Mouse (Mus musculus): Measurements from ENCODE around the gene Gnptg.
A peak's percentile ranks its signal among the peaks of the same experiment; 100 is the strongest.
"Not testable (repeated sequence)": the region's sequence is repeated elsewhere in the genome, so short reads cannot be mapped to it uniquely, and the experiment has no call there.

Gnptg gene

DNA sequence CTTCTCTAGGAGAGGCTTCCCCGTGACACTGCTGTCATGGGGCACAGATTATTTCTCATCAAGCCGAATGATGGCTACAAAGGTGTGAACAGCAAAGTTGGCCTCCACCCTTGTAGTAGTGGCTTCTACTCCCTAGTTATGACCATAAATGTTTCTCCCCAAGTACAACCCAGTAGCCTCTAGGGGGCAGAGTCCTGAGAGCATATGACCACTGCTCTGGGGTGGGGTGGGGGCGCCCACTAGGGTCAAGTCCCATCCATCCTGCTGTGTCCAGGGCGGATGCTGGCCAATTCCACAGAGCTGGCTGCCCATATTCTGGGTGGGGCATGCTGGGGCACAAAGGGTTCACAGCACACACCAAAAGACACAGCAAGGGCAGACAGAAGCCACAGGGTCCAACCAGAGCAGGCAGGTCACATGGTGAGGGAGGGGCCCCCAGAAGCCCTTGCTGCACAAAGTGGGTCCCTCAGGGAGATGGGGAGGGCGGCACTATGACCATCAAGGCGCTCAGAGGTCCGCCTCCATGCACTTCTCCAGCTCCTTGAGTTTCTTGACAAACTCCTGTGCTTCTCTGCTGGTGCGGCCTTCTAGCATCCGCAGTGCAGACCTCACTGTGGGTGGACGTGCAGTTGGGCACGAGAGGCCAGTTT lies 3.3 kb upstream of the Gnptg start:
- DNase-seq = no peak

DNA sequence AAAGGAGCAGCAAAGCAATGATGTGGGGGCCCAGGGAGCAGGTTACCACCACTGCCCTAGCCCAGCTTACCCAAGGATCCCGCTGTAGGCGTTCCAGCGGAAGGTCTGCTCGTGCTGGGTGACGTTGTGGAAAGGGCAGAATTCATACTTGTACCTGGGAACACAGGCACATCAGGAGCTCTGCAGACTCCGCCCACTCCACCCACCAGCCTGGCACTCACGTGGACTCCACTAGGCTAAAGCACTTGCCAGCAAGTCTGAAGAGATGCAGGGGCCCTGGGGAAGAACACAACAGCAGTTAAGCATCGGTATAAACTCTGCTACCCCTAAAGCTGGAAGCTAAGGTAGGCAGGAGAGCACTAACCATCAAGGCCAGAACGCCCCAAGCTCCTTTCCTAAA lies 4.3 kb downstream of the Gnptg start:
- DNase-seq = no peak

DNA sequence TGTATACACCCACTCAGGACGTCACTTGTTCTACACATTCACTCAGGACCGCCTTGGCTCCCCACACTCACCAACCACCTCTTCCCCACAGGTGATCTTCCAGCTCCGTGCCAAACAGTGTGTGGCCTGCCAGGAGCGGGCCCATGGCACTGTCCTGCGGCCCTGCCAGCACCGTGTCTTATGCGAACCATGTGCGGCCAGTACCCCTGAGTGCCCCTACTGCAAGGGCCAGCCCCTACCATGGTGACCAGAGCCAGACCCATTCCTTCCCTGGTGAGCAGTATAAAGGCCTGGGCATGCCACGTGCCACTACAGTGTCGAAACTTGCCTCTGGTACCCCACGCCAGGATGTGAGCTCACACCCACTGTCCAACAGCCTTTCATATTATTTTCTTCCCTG lies 8.3 kb downstream of the Gnptg start:
- DNase-seq = not testable (repeated sequence)

DNA sequence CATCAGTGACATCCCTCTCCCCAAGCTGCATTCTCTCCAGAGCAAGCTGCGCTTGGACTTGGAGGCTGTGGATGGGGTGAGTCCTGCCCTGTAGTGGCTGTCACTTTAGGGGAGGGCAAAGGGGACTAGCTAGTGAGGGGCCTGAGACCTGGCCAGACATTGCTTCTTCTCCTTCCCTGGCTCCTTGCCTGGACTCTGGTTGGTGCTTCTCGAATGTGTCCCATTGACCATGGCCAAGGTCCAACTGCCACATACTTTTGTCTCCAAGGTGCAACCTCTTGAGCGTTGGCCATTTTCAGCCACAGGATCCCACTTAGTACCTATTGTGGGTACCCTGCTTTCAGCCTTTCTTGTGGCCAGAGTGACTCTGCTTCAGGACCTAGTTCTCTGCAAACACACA lies 9.2 kb downstream of the Gnptg start:
- DNase-seq = no peak

DNA sequence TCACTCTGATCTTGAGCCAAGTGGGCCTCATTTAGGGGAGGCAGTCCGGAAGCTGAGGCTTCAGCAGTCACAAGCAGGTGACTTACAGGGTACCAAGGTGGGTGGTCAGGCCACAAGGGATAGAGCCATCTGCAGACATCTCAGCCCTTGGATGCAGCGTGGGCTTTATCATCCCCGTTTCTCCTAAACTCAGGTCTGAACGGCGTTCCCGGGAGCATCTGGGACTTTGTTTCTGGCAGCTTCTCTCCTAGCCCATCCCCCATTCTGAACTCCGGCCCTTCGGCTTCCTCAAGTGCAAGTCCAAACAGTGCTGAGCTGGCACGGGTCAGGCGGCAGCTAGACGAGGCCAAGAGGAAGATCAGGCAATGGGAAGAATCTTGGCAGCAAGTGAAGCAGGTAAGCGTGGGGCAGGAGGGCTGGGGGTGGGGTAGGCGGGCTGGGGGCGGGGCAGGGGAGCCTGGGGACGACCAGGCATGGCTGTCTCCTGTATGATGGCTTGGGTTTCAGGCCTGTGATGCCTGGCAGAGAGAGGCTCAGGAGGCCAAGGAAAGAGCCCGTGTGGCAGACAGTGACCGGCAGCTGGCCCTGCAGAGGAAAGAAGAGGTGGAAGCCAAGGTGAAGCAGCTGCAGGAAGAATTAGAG lies 9.8 kb downstream of the Gnptg start:
- not testable (repeated sequence) for DNase-seq

DNA sequence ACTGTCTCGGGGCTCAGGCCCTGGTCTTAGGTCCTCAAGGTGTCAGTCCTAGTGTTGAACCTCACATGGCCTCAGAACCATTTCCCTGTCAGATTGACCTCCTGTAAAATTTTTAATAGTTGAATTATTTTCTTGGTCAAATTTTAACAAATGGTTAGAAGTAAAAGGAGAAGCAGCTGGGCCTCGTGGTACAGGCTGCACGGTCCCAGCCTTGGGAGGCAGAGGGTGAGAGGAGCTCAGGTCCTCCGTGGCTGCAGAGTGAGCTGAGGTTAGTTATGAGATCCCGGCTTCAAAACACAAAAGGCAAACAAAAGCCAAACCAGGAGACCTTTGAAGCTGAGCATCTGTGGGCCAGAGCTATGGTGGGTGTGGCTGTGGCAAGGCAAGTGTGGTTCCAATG lies 11.9 kb downstream of the Gnptg start:
- no peak for DNase-seq

DNA sequence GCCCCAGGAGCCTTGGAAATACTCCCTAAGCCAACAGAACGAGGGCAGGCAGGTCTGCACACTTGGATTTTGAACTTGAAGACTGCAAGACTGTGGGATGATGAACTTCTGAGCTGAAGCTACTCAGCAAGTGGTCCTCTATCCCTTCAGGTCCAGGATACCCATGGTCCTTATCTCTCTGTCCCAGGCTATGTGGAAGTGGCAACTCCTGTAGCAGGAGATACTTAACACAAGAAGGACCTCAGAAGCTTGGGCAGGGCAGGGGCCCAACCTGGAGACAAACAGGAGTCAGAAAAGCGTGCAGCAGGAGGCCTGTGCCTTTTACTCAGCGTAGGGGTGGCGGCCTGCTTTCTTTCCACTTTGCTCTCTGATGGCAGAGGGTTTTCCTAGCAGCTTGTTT lies 14.3 kb downstream of the Gnptg start:
- no peak for DNase-seq

DNA sequence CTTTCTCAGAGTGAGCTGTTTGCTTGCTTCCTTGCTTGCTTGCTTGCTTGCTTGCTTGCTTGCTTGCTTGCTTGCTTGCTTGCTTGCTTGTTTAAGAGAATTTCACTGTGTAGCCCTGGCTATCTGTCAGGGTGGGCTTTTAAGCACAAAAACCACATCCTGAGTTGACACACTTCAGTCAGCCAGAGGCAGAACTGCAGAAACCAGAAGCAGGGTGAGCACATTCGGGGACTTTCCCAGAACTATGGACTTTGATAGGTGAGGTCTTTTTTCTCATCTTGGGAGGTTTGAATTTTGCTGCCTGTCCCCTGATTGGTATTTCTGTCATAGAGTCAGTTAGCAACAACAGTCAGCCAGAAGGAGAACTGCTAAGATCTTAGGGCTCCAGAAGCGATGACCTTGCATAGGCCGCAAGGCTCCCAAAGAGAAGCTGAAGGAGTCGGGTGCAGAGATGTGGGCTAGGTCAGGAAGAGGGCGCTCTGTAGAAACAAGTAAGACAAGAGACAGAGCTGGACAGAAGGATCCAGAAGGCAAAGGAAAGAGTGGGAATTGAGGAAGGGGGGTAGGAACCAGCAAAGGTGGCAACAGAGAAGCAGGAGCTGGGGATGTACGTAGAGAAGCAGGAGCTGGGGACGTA lies 15.2 kb downstream of the Gnptg start:
- DNase-seq = no peak

DNA sequence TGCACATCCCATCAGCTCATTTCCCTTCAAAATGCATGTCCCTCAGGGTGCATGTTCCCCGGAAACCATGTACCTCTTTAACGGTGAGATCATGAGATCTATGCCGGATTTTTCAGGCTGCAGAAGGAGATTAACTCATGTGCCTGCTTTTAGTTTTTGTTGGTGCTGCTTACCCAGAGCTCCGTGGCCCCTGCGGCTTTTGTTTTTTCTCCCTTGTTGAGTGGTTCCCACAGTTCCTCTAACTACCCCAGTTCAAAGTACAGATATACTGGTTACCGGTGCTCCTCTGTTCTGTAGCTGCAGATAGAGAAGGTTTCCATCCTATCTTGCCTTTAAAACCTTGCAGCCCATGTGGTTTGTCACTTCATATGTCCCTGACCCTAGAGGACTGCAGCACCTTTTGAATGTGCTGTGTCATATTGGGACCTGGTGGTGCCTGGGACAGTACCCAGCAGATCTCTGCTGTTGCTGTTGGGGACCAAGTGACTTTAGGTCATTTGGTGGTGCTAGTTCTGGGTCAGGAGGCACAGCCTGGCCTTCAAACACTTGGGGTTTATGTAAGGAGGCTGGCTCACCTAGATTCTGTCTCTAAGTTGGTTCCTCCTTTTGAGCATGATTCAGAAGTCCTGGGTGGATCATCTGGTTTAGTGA lies 16.8 kb downstream of the Gnptg start:
- DNase-seq = no peak

DNA sequence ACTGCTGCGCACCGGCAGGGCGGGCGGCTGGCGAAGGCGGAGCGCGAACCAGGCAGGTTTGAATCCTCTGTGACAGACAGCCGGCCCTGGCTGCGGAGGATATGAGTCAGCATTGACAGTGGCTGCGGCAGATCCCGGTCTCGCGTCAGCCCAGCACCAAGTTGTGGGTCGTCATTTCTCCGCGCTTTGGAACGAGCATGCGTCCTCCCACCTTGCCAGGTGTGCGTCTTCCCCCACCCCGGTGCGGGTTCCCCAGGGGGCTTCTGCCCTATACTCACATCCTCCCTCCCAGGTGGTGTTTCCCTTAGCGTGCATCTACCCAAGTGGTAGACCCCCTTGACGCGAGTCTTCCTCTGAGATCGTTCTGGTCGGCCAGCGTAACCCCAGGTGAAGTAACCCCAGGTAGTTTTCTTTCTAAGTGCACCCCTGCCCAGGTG lies 17.4 kb downstream of the Gnptg start:
- not testable (repeated sequence) for DNase-seq

DNA sequence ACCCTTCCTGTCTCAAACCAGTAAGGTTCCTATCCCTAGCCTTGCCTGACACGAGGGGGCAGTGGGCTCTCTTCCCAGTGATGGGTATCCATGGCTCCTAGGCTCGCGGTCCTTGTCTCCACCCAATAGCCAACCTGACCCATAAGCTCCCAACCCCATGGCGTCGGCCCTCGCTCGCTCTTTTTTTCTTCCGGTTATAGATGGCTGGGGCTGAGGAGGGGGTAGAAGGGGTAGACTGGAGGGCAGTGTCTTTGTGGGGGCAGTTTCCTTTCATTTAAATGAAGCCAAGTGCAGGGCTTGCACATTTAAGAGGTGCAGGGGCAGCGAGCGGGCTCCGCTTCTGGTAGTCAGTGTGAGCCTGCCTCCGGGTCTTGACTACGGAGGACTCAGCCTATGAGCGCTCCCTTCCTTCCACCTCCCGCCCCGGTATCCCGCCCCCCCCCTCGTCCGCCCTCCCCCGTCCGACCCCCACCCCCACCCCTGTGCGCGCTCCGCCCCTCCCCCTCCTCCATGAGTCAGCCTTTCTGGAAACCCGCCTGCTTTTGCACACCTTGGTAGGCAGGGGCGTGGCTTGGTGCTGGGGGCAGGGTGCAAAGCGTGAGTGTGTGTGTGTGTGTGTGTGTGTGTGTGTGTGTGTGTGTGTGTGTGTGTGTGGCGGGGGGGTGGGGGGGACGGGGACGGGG lies 18.0 kb downstream of the Gnptg start:
- peak; percentile 66 to 73 for DNase-seq

DNA sequence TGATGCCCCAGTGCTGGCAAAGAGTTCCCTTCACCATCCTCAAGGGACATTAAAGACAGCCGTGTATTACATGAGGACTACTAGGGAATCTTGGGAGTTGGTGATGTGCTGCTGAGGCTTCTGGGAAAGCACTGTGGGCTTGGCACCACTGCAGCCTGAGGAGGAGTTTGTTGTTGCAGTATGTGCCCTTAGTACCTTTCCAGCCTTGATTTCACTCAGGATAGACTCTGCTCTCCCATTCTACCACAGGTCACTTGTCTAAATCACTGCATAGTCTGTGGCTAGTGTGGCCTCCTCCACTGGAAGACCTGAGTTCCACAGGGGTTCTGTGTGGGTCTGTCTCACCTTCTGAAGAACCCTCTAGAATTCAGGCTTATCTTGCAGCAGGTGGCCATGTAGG lies 19.2 kb downstream of the Gnptg start:
- DNase-seq = no peak

DNA sequence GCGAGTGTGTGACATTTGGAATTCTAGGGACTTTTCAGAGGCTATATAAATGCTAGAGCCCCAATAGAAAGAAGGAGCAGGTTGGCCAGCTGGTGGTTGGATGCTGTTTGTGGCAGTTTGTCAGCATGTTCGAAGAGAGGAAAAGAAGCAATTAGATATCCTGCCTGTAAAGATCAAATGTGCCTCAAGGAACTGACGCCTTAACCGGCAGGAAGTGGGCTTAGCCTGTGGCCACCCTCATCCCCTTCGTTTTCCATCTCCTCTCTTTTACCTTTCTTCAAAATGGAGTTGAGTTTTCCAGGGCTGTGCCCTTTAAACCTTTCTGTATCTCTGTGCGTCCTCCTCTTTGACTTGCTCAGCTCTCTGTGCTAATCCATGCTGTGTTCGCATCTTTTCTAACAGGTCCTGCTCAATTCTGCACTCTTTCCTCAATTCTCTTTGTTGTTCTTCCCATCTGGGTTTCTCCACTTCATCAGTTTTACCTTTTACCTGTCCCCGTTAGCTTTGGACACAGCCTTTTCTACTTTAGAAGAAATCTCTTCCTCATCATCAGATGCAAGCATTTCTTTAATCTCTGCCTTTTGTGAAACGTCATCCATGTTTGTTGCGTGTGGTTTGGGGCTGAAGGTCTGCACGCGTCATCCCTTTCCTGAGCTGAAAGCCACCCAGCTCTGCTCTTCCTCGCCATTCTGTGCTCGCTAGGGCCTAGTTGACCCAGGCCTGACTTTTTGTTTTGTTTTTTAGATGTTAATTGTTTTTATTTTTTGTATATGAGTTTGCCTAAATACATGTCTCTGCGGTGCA lies 20.2 kb downstream of the Gnptg start:
- no peak for DNase-seq

DNA sequence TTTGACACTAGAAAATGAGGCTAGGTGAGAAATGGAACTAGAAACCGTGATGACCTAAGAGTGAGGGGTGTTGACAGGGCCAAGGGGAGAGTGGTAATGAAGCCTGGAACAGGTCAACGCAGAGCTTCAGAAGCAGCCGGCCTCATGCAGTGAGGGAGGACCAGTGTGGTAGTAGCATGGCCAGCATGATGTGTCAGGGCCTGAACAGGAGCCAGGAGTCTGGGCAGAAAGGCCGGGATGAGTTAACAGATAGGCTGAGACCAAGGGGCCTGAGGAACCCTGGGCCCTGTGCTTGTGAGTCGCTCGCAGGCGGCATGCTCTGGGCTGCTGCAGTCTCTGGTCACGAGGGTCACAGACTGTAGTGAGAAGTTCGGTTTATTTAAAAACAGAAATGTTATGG lies 21.0 kb downstream of the Gnptg start:
- DNase-seq = no peak

DNA sequence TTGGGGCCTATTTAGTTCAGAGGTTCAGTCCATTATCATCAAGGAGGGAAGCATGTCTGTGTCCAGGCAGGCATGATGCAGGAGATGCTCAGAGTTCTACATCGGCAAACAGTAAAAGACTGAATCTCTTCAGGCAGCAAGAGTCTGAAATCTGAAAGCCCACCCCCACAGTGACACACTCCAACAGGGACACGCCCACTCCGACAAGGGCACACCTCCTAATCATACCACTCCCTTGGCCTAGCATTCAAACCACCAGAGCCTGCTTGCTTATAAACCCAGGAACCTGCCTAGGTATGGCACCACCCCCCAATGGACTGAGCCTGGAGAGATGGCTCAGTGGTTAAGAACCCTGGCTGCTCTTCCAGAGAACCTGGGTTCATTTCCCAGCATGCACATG lies 24.5 kb downstream of the Gnptg start:
- DNase-seq = no peak

DNA sequence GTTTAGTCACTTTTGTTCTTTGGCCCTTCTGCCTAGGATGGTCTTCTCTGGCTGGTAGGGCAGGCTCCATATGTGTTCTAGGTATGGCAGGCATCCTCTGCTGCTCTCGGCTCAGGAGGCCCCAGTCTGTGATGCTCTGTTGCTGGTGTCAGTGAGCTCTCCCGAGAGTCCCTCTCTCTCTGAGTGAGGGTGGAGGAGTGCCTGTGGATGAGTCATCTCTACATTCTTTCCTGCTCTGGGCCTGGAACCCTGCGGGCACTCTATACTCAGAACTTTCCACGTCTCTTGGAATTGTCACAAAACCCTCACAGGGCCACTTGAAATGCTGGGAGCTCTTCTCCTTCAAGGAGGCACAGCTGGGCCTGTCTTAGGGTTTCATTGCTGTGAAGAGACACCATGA lies 28.2 kb downstream of the Gnptg start:
- no peak for DNase-seq

DNA sequence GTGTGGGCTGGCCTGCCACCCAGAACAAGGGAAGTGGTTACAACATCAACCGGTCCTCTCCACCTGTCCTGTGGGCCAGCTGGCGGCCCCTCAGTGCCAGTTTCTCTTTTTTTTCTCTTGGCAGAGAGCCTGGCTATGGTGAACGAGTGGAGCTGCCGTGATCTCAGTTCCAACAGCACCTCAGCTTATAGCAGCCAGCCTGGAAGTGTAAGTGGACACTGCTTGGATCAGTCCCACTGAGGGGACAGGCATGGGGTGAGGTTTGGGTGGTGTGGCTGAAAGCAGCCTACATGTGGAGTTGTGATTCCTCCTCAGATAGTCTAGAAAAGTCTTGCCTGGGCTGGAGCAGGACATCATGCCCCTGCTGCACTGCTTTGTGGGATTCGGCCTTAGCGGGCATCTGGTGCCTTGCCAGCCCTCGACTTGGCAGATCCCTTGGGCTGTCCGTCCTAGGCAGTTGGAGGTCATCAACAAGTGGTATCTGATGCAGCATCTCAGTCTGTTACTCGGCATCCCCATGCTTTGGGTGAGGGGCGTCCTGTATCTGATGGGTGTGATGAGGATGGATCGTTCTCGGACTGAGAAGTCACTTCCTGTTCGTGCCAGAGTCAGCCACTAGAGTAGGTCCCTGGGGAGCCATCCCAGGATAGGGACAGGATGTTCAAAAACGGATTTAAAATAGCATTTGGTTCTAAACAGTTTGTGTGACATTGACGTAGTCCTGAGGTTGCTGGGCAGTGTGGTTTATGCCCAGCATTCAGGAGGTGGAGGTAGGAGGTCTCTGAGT lies 29.1 kb downstream of the Gnptg start:
- DNase-seq = peak in 1 of 2 experiments; percentile 39

DNA sequence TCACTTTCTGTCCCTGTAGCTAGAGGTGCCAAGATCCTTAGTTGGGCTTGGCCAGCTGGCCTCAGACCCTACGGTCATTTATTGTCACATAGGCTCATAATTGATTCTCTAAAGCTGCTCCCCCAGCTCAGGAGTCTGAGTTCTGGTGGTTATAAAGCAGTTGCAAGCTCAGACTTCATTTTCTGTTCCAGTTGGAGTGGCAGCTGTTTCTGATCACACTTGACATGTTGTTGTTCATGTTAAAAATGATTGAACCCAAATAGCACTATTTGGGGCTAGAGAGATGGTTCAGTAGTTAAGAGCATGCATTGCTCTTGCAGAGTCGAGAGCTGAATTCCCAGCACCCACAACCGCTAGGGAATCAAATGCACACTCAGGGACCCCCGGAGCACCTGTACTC lies 29.9 kb downstream of the Gnptg start:
- DNase-seq = no peak

DNA sequence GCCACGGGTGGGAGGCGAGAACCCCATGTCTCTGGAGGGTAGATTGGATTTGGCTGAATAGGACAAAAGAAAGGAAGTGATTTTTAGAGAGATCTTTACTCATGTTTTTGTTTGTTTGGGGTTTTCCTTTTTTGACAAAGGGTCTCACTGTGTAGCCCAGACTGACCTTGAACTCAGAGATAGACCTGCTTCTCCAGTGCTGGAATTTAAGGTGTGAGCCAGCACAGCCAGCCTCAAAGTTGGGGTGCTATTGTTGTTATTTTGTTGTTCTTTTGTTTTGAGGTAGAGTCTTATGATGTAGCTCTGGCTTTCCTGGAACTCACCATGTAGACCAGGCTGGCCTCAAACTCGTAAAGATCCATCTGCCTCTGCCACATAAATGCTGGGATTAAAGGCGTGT lies 37.5 kb downstream of the Gnptg start:
- no peak for DNase-seq

DNA sequence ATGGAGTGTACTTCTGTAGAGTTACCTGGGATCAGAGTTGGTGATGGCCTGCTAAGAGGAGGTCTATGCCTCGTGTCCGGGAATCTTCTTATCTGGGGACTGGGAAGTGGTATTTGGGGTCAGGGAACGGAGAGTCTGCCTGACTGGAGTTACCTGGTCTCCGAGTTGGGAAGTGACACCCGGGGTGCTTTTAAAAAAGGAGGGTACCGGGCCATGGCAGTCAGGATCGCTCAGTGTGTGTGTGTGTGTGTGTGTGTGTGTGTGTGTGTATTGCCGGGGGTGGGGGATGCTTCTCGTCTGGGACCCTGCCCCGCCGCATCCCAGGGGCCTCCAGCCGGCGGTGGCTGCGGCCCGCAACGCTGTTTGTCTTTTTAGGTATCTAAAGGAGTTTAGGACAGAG lies 50.8 kb downstream of the Gnptg start:
- no peak for DNase-seq

DNA sequence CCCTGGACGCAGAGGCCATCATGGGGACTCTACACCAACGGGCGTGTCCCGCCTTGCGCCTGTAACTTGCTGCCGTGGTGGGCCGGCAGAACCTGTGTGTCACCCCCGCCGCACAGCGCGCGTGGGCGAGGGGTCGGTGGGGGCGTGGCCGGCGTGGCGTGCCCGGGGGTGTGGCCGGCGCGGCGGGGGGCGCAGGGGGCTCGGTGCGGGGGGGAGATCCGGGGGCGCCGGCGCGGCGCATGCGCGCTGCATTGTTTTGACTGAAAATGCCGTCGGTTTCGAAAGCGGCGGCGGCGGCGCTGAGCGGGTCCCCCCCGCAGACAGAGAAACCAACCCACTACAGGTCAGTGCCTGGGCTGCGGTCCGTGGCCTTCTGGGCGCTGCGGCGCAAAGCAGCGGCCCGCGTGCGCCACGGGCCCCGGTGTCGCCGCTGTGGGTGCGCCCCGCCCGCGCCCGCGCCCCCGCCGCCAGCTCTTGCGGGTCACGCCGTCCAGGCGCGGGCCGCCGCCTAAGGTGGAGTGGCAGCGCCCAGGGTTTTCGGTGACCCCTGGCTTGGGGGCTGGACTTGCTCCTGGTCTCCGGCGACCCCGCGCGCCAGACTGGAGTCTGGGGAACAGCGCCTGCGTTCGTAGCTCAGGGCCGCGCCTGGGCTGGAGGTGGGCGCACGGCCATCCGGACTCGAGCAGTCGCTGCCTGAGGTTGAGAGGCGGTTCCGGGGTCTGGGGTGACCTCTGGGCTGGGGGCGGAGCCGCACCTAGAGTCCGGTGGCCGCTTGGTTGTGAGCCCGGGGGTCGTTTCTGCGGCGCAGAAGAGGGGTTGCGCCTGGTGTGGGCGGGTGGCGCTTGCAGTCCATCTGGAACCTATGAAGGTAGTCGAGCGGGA lies 51.5 kb downstream of the Gnptg start, which contains the start of gene Unkl:
Gene Unkl (plus strand): TSS at position 248 of the 882 bp plus-strand sequence.
- peak; percentile 85 to 89 for DNase-seq

Measured in lung, postnatal 4 days (tissue).